Mouse (Mus musculus): ENCODE data around the gene Dzip1. TPM values are rescaled to one million over a fixed set of nuclear protein-coding genes. Genes with fewer than 3 reads are reported as not detected.
A peak's percentile ranks its signal among the peaks of the same experiment; 100 is the strongest.

Gene Dzip1
- polyA plus RNA-seq, 1 experiment from 2014 or later, result 2.8 TPM

- no peaks in the 10 kb centered on the region for H3K27me3 ChIP-seq (ENCODE audit: control insufficient read depth, insufficient read depth, low read length)
- WGBS, result 4% methylated on average over 46 of the region's 48 CpGs
- H3K4me2 ChIP-seq (replicated peaks; ENCODE audit: low read depth), result peak overlapping the region; percentile 99
- peak overlapping the region; percentile 58 for H3K4me3 ChIP-seq (ENCODE audit: low read depth, low read length)
- H3K4me1 ChIP-seq (replicated peaks; ENCODE audit: control insufficient read depth, insufficient read depth), result no peaks in the 10 kb centered on the region
- ATAC-seq (ENCODE audit: low FRiP score, low TSS enrichment), result peak; percentile 56
- no peak overlapping the region for H3K27ac ChIP-seq (replicated peaks)
- H3K36me3 ChIP-seq (ENCODE audit: control insufficient read depth, insufficient read depth, low read length), result no peaks in the 10 kb centered on the region
- no peaks in the 10 kb centered on the region for H3K9me3 ChIP-seq (ENCODE audit: control insufficient read depth, low read length)
- TF ChIP-seq CTCF (IDR thresholded peaks at IDR 0.05; ENCODE audit: low read depth) (no peak), EP300 (optimal IDR thresholded peaks at IDR 0.05) (no peak)
- DNase-seq (ENCODE audit: low spot score), result peak; percentile 53
- peak overlapping the region; percentile 67 for H3K9ac ChIP-seq (ENCODE audit: low read length)
These were observed 70.7 kb downstream of the Dzip1 start for GRCm38 (mm10) chr14:118854371-118855114.

GRCm38 (mm10) chr14:118851496-118852107, 73.7 kb downstream of the Dzip1 start:
- Histone ChIP-seq H3K4me3 (ENCODE audit: low read depth, low read length) (no peak overlapping the region), H3K27ac (replicated peaks) (no peak overlapping the region), H3K9ac (ENCODE audit: low read length) (no peak overlapping the region), H3K4me2 (replicated peaks; ENCODE audit: low read depth) (no peak overlapping the region), H3K4me1 (replicated peaks; ENCODE audit: control insufficient read depth, insufficient read depth) (no peaks in the 10 kb centered on the region), H3K36me3 (ENCODE audit: control insufficient read depth, insufficient read depth, low read length) (no peaks in the 10 kb centered on the region), H3K27me3 (ENCODE audit: control insufficient read depth, insufficient read depth, low read length) (no peaks in the 10 kb centered on the region), H3K9me3 (ENCODE audit: control insufficient read depth, low read length) (no peaks in the 10 kb centered on the region)
- 27% methylated on average over 6 of the region's 6 CpGs for WGBS
- no peak for TF ChIP-seq EP300 (optimal IDR thresholded peaks at IDR 0.05)
- no peak for TF ChIP-seq CTCF (IDR thresholded peaks at IDR 0.05; ENCODE audit: low read depth)
- ATAC-seq (ENCODE audit: low FRiP score, low TSS enrichment) (no peak), DNase-seq (ENCODE audit: low spot score) (no peak)

DNA sequence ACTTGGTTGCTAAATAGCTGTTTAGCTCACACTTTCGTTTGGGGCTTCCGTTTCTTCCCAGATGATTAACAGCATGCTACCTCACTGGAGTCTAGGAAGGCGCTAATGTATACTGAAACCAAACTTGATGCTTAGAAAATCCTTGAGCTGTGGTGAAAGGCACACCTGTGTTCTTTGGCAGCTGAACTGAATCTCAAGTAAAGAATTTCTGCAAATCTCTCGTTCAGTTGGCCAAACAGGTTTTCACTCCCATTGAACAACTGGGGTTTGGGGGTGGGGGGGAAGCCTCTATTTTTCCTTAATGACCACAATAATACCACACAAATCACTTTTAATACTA, 74.6 kb downstream of the Dzip1 start:
- H3K4me2 ChIP-seq (replicated peaks; ENCODE audit: low read depth), result no peak overlapping the region
- TF ChIP-seq CTCF (IDR thresholded peaks at IDR 0.05; ENCODE audit: low read depth) (no peak), EP300 (optimal IDR thresholded peaks at IDR 0.05) (no peak)
- H3K27ac ChIP-seq (replicated peaks), result 0 out of 2 replicates have a peak overlapping the region, but pooled peaks have one; percentile 5

DNA sequence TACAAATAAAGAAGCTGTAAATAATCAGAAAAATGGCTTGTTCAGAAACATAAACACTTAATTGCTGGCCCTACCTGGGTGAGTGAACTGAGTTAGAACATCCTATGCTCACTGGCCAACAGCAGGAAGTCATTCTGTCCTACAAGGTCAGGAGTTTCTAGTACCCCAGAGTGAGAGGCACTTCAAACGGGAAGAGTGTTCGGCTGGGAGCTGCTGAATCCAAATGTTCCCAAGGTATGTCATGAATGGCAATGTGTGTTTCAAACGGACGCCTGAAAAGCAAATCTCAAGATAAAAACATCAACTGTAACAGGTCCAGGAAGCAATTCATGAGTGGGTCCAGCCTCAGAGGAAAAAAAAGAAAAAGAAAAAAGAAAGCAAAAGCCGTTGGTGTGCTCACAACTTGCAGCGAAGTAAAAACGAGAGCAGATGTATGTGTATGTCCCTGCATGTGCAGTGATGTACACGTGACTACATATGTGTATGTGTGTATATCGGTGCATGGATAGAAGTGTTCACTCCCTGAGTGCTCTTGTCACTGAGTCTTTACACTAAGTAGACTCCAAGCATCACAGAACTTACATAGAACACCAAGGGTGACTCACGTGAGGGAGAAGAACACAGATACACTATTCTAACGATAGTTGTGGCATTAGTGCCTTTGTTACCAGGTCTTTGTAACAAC, 75.1 kb downstream of the Dzip1 start:
- Histone ChIP-seq H3K9me3 (ENCODE audit: control insufficient read depth, low read length) (no peaks in the 10 kb centered on the region), H3K27ac (replicated peaks) (0 out of 2 replicates have a peak overlapping the region, but pooled peaks have one; percentile 5), H3K36me3 (ENCODE audit: control insufficient read depth, insufficient read depth, low read length) (no peaks in the 10 kb centered on the region), H3K9ac (ENCODE audit: low read length) (no peak overlapping the region), H3K4me3 (ENCODE audit: low read depth, low read length) (no peak overlapping the region), H3K4me1 (replicated peaks; ENCODE audit: control insufficient read depth, insufficient read depth) (no peaks in the 10 kb centered on the region), H3K4me2 (replicated peaks; ENCODE audit: low read depth) (no peak overlapping the region), H3K27me3 (ENCODE audit: control insufficient read depth, insufficient read depth, low read length) (no peaks in the 10 kb centered on the region)
- TF ChIP-seq CTCF (IDR thresholded peaks at IDR 0.05; ENCODE audit: low read depth) (no peak), EP300 (optimal IDR thresholded peaks at IDR 0.05) (no peak)
- no peak for ATAC-seq (ENCODE audit: low FRiP score, low TSS enrichment)
- no peak for DNase-seq (ENCODE audit: low spot score)
- 65% methylated on average over 11 of the region's 11 CpGs for WGBS

More for the DNA sequence above, 74.6 kb downstream of the Dzip1 start:
- Histone ChIP-seq H3K4me1 (replicated peaks; ENCODE audit: control insufficient read depth, insufficient read depth) (no peaks in the 10 kb centered on the region), H3K4me3 (ENCODE audit: low read depth, low read length) (no peak overlapping the region), H3K27me3 (ENCODE audit: control insufficient read depth, insufficient read depth, low read length) (no peaks in the 10 kb centered on the region), H3K36me3 (ENCODE audit: control insufficient read depth, insufficient read depth, low read length) (no peaks in the 10 kb centered on the region), H3K9ac (ENCODE audit: low read length) (no peak overlapping the region), H3K9me3 (ENCODE audit: control insufficient read depth, low read length) (no peaks in the 10 kb centered on the region)
- WGBS, result 41% methylated on average over 4 of the region's 4 CpGs
- ATAC-seq (ENCODE audit: low FRiP score, low TSS enrichment) (no peak), DNase-seq (ENCODE audit: low spot score) (no peak)

DNA sequence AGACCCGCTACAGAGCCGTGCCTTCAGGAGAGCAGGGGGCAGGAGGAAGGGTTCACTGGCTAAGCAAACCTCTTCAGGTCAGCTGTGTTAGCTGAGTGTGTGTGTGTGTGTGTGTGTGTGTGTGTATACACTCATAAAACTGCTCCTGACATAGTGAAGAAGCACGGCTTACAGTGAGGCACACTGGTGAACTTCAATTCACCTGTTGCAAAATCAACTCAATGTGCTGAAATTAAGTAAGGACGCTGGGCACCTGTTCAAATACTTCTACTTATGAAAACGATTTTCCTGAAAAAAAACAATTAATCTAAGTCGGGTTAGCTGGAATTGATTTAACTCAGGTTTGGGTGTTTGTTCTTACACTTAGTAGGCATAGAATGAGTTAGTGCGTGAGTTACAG, 77.1 kb downstream of the Dzip1 start:
- H3K9me3 ChIP-seq (ENCODE audit: control insufficient read depth, low read length), result no peaks in the 10 kb centered on the region
- H3K36me3 ChIP-seq (ENCODE audit: control insufficient read depth, insufficient read depth, low read length), result no peaks in the 10 kb centered on the region
- no peaks in the 10 kb centered on the region for H3K27me3 ChIP-seq (ENCODE audit: control insufficient read depth, insufficient read depth, low read length)
- DNase-seq (ENCODE audit: low spot score), result no peak
- ATAC-seq (ENCODE audit: low FRiP score, low TSS enrichment), result peak; percentile 49
- no peak overlapping the region for H3K9ac ChIP-seq (ENCODE audit: low read length)
- no peak overlapping the region for H3K4me2 ChIP-seq (replicated peaks; ENCODE audit: low read depth)
- TF ChIP-seq CTCF (IDR thresholded peaks at IDR 0.05; ENCODE audit: low read depth) (no peak), EP300 (optimal IDR thresholded peaks at IDR 0.05) (no peak)
- no peaks in the 10 kb centered on the region for H3K4me1 ChIP-seq (replicated peaks; ENCODE audit: control insufficient read depth, insufficient read depth)
- H3K27ac ChIP-seq (replicated peaks), result no peak overlapping the region
- WGBS, result 48% methylated on average over 7 of the region's 7 CpGs
- H3K4me3 ChIP-seq (ENCODE audit: low read depth, low read length), result no peak overlapping the region

Data from stomach, postnatal 0 days (tissue).